Comparison of ENCODE assay signal across 17 mouse cellular contexts in genomic region chr16:13363141-13363540, GRCm38 (mm10).
"Had no signal": no experiment of that assay in that cellular context is flagged by ENCODE, and none has a peak within 500 bp of the region (broad histone marks: within the 10 kb centered on the region; RNA-seq: fewer than 3 reads in every experiment).

No protein-coding gene starts in this region.

- DNase-seq: lung, adult 2 months; lung, postnatal 14 days; lung, postnatal 36 days; right cerebral cortex, postnatal 14 days; thymus, adult 2 months; thymus, postnatal 25 days; thymus, postnatal 4 days had no signal

- H3K4me3 ChIP-seq: lung, embryonic 15.5 days; megakaryocyte, embryonic 14.5 days; midbrain, embryonic 13.5 days; midbrain, embryonic 15.5 days; neural tube, embryonic 12.5 days; stomach, embryonic 15.5 days had no signal

- H3K27ac ChIP-seq: lung, embryonic 15.5 days; macrophage; midbrain, embryonic 13.5 days; midbrain, embryonic 15.5 days; neural tube, embryonic 12.5 days; stomach, embryonic 15.5 days; stomach, postnatal 0 days had no signal

- H3K27me3 ChIP-seq: lung, embryonic 15.5 days; megakaryocyte, embryonic 14.5 days; midbrain, embryonic 13.5 days; midbrain, embryonic 15.5 days; neural tube, embryonic 12.5 days; stomach, embryonic 15.5 days had no signal

- H3K4me2 ChIP-seq: lung, embryonic 15.5 days; midbrain, embryonic 11.5 days; midbrain, embryonic 13.5 days; midbrain, embryonic 15.5 days; neural tube, embryonic 12.5 days; stomach, embryonic 15.5 days had no signal

- ATAC-seq: lung, postnatal 0 days; midbrain, embryonic 13.5 days; midbrain, embryonic 15.5 days had no signal

- H3K36me3 ChIP-seq: lung, embryonic 15.5 days; midbrain, embryonic 13.5 days; midbrain, embryonic 15.5 days; neural tube, embryonic 12.5 days; stomach, embryonic 15.5 days had no signal

- H3K9me3 ChIP-seq: lung, embryonic 15.5 days; megakaryocyte, embryonic 14.5 days; midbrain, embryonic 13.5 days; midbrain, embryonic 15.5 days; neural tube, embryonic 12.5 days; stomach, embryonic 15.5 days had no signal

- H3K9ac ChIP-seq: lung, embryonic 15.5 days; midbrain, embryonic 13.5 days; midbrain, embryonic 15.5 days; neural tube, embryonic 12.5 days; stomach, embryonic 15.5 days had no signal
